Mouse (Mus musculus): Measurements from ENCODE around the gene Olfr194. TPM values are rescaled to one million over a fixed set of nuclear protein-coding genes. Genes with fewer than 3 reads are reported as not detected.
"Not testable (repeated sequence)": the region's sequence is repeated elsewhere in the genome, so short reads cannot be mapped to it uniquely, and the experiment has no call there.

Gene Olfr194
- not detected in 2 replicates for polyA plus RNA-seq (2014; fragmentation: Nextera tagmentation; extraction: Ambion mirVana)

- Histone ChIP-seq H3K9me3 (ENCODE audit: control insufficient read depth, low read length) (no peaks in the 10 kb centered on the region), H3K9ac (ENCODE audit: low read length) (no peak within 1 kb of the TSS), H3K27me3 (ENCODE audit: control insufficient read depth, insufficient read depth, low read length) (no peaks in the 10 kb centered on the region), H3K4me2 (ENCODE audit: low read depth, severe bottlenecking) (no peak within 1 kb of the TSS), H3K4me1 (ENCODE audit: control insufficient read depth, insufficient read depth, low read length) (no peaks in the 10 kb centered on the region), H3K27ac (replicated peaks; ENCODE audit: low read depth, low read length) (no peak within 1 kb of the TSS), H3K4me3 (ENCODE audit: low read depth, low read length) (no peak within 1 kb of the TSS), H3K36me3 (ENCODE audit: control insufficient read depth, insufficient read depth, low read length) (no peaks in the 10 kb centered on the region)
- ATAC-seq (ENCODE audit: insufficient number of reproducible peaks, low FRiP score, low TSS enrichment, low read depth) = no peak
- no peak for DNase-seq (ENCODE audit: low spot score)
These were observed at the start of gene Olfr194 for GRCm38 (mm10) chr16:59120969-59121368. Olfr194 (minus strand) TSS chr16:59121069.

GRCm38 (mm10) chr16:59170354-59170753, 49.5 kb upstream of the Olfr194 start, which contains the start of gene Olfr196:
Olfr196 (minus strand) TSS chr16:59170454.
- no peak within 1 kb of the TSS for H3K4me2 ChIP-seq (ENCODE audit: low read depth, severe bottlenecking)
- no peaks in the 10 kb centered on the region for H3K9me3 ChIP-seq (ENCODE audit: control insufficient read depth, low read length)
- WGBS = 78% methylated on average over 3 of the region's 3 CpGs
- no peaks in the 10 kb centered on the region for H3K36me3 ChIP-seq (ENCODE audit: control insufficient read depth, insufficient read depth, low read length)
- no peak within 1 kb of the TSS for H3K27ac ChIP-seq (replicated peaks; ENCODE audit: low read depth, low read length)
- H3K4me3 ChIP-seq (ENCODE audit: low read depth, low read length) = no peak within 1 kb of the TSS
- no peaks in the 10 kb centered on the region for H3K4me1 ChIP-seq (ENCODE audit: control insufficient read depth, insufficient read depth, low read length)
- DNase-seq (ENCODE audit: low spot score) (no peak), ATAC-seq (ENCODE audit: insufficient number of reproducible peaks, low FRiP score, low TSS enrichment, low read depth) (no peak)
- no peaks in the 10 kb centered on the region for H3K27me3 ChIP-seq (ENCODE audit: control insufficient read depth, insufficient read depth, low read length)
- H3K9ac ChIP-seq (ENCODE audit: low read length) = no peak within 1 kb of the TSS

- no peak for DNase-seq (ENCODE audit: low spot score)
- WGBS = 93% methylated on average over 2 of the region's 2 CpGs
- H3K36me3 ChIP-seq (ENCODE audit: control insufficient read depth, insufficient read depth, low read length) = no peaks in the 10 kb centered on the region
- no peak overlapping the region for H3K9ac ChIP-seq (ENCODE audit: low read length)
- no peaks in the 10 kb centered on the region for H3K4me1 ChIP-seq (ENCODE audit: control insufficient read depth, insufficient read depth, low read length)
- H3K27me3 ChIP-seq (ENCODE audit: control insufficient read depth, insufficient read depth, low read length) = no peaks in the 10 kb centered on the region
- H3K4me3 ChIP-seq (ENCODE audit: low read depth, low read length) = no peak overlapping the region
- no peaks in the 10 kb centered on the region for H3K9me3 ChIP-seq (ENCODE audit: control insufficient read depth, low read length)
- no peak for ATAC-seq (ENCODE audit: insufficient number of reproducible peaks, low FRiP score, low TSS enrichment, low read depth)
- no peak overlapping the region for H3K4me2 ChIP-seq (ENCODE audit: low read depth, severe bottlenecking)
- no peak overlapping the region for H3K27ac ChIP-seq (replicated peaks; ENCODE audit: low read depth, low read length)
These were observed 31.1 kb upstream of the Olfr194 start for GRCm38 (mm10) chr16:59151996-59152395.

- H3K36me3 ChIP-seq (ENCODE audit: control insufficient read depth, insufficient read depth, low read length) = no peaks in the 10 kb centered on the region
- H3K27me3 ChIP-seq (ENCODE audit: control insufficient read depth, insufficient read depth, low read length) = no peaks in the 10 kb centered on the region
- H3K27ac ChIP-seq (replicated peaks; ENCODE audit: low read depth, low read length) = no peak within 1 kb of the TSS
- H3K9ac ChIP-seq (ENCODE audit: low read length) = no peak within 1 kb of the TSS
- no peaks in the 10 kb centered on the region for H3K4me1 ChIP-seq (ENCODE audit: control insufficient read depth, insufficient read depth, low read length)
- 89% methylated on average over 1 of the region's 1 CpGs for WGBS
- no peak within 1 kb of the TSS for H3K4me3 ChIP-seq (ENCODE audit: low read depth, low read length)
- no peaks in the 10 kb centered on the region for H3K9me3 ChIP-seq (ENCODE audit: control insufficient read depth, low read length)
- no peak for ATAC-seq (ENCODE audit: insufficient number of reproducible peaks, low FRiP score, low TSS enrichment, low read depth)
- no peak within 1 kb of the TSS for H3K4me2 ChIP-seq (ENCODE audit: low read depth, severe bottlenecking)
- DNase-seq (ENCODE audit: low spot score) = no peak
These were observed 25.9 kb upstream of the Olfr194 start, which contains the start of gene Olfr195 for GRCm38 (mm10) chr16:59146746-59147145. Olfr195 (plus strand) TSS chr16:59147046.

GRCm38 (mm10) chr16:59141105-59141504, 20.2 kb upstream of the Olfr194 start:
- ATAC-seq (ENCODE audit: insufficient number of reproducible peaks, low FRiP score, low TSS enrichment, low read depth) (no peak), DNase-seq (ENCODE audit: low spot score) (no peak)
- no peak overlapping the region for H3K27ac ChIP-seq (replicated peaks; ENCODE audit: low read depth, low read length)
- H3K9ac ChIP-seq (ENCODE audit: low read length) = no peak overlapping the region
- H3K4me1 ChIP-seq (ENCODE audit: control insufficient read depth, insufficient read depth, low read length) = no peaks in the 10 kb centered on the region
- H3K4me3 ChIP-seq (ENCODE audit: low read depth, low read length) = no peak overlapping the region
- no peak overlapping the region for H3K4me2 ChIP-seq (ENCODE audit: low read depth, severe bottlenecking)
- H3K36me3 ChIP-seq (ENCODE audit: control insufficient read depth, insufficient read depth, low read length) = no peaks in the 10 kb centered on the region
- H3K9me3 ChIP-seq (ENCODE audit: control insufficient read depth, low read length) = no peaks in the 10 kb centered on the region
- no peaks in the 10 kb centered on the region for H3K27me3 ChIP-seq (ENCODE audit: control insufficient read depth, insufficient read depth, low read length)

GRCm38 (mm10) chr16:59130740-59131139, 9.9 kb upstream of the Olfr194 start:
- no peaks in the 10 kb centered on the region for H3K9me3 ChIP-seq (ENCODE audit: control insufficient read depth, low read length)
- H3K36me3 ChIP-seq (ENCODE audit: control insufficient read depth, insufficient read depth, low read length) = no peaks in the 10 kb centered on the region
- no peak overlapping the region for H3K27ac ChIP-seq (replicated peaks; ENCODE audit: low read depth, low read length)
- no peak overlapping the region for H3K4me3 ChIP-seq (ENCODE audit: low read depth, low read length)
- no peak overlapping the region for H3K9ac ChIP-seq (ENCODE audit: low read length)
- DNase-seq (ENCODE audit: low spot score) = no peak
- no peaks in the 10 kb centered on the region for H3K4me1 ChIP-seq (ENCODE audit: control insufficient read depth, insufficient read depth, low read length)
- H3K27me3 ChIP-seq (ENCODE audit: control insufficient read depth, insufficient read depth, low read length) = no peaks in the 10 kb centered on the region
- WGBS = 100% methylated on average over 1 of the region's 1 CpGs
- no peak for ATAC-seq (ENCODE audit: insufficient number of reproducible peaks, low FRiP score, low TSS enrichment, low read depth)
- H3K4me2 ChIP-seq (ENCODE audit: low read depth, severe bottlenecking) = no peak overlapping the region

GRCm38 (mm10) chr16:59111781-59112180, 9.1 kb downstream of the Olfr194 start, which contains the start of gene Olfr193:
Olfr193 (minus strand) TSS chr16:59111881.
- Histone ChIP-seq H3K27me3 (ENCODE audit: control insufficient read depth, insufficient read depth, low read length) (no peaks in the 10 kb centered on the region), H3K4me3 (ENCODE audit: low read depth, low read length) (no peak within 1 kb of the TSS), H3K9me3 (ENCODE audit: control insufficient read depth, low read length) (no peaks in the 10 kb centered on the region), H3K4me2 (ENCODE audit: low read depth, severe bottlenecking) (no peak within 1 kb of the TSS), H3K36me3 (ENCODE audit: control insufficient read depth, insufficient read depth, low read length) (no peaks in the 10 kb centered on the region), H3K9ac (ENCODE audit: low read length) (no peak within 1 kb of the TSS), H3K4me1 (ENCODE audit: control insufficient read depth, insufficient read depth, low read length) (no peaks in the 10 kb centered on the region), H3K27ac (replicated peaks; ENCODE audit: low read depth, low read length) (no peak within 1 kb of the TSS)
- ATAC-seq (ENCODE audit: insufficient number of reproducible peaks, low FRiP score, low TSS enrichment, low read depth) (no peak), DNase-seq (ENCODE audit: low spot score) (no peak)
- 82% methylated on average over 1 of the region's 1 CpGs for WGBS

GRCm38 (mm10) chr16:59108522-59108921, 12.3 kb downstream of the Olfr194 start:
- not testable (repeated sequence) for H3K9ac ChIP-seq (ENCODE audit: low read length); H3K4me3 ChIP-seq (ENCODE audit: low read depth, low read length); H3K4me2 ChIP-seq (ENCODE audit: low read depth, severe bottlenecking); H3K27me3 ChIP-seq (ENCODE audit: control insufficient read depth, insufficient read depth, low read length); H3K36me3 ChIP-seq (ENCODE audit: control insufficient read depth, insufficient read depth, low read length); H3K27ac ChIP-seq (replicated peaks; ENCODE audit: low read depth, low read length); H3K9me3 ChIP-seq (ENCODE audit: control insufficient read depth, low read length); ATAC-seq (ENCODE audit: insufficient number of reproducible peaks, low FRiP score, low TSS enrichment, low read depth); H3K4me1 ChIP-seq (ENCODE audit: control insufficient read depth, insufficient read depth, low read length); DNase-seq (ENCODE audit: low spot score)
- WGBS = 72% methylated on average over 5 of the region's 5 CpGs

GRCm38 (mm10) chr16:59105312-59105711, 15.6 kb downstream of the Olfr194 start:
- Histone ChIP-seq H3K36me3 (ENCODE audit: control insufficient read depth, insufficient read depth, low read length) (no peaks in the 10 kb centered on the region), H3K27me3 (ENCODE audit: control insufficient read depth, insufficient read depth, low read length) (no peaks in the 10 kb centered on the region), H3K4me1 (ENCODE audit: control insufficient read depth, insufficient read depth, low read length) (no peaks in the 10 kb centered on the region), H3K4me3 (ENCODE audit: low read depth, low read length) (no peak overlapping the region), H3K9me3 (ENCODE audit: control insufficient read depth, low read length) (no peaks in the 10 kb centered on the region), H3K9ac (ENCODE audit: low read length) (no peak overlapping the region), H3K27ac (replicated peaks; ENCODE audit: low read depth, low read length) (no peak overlapping the region), H3K4me2 (ENCODE audit: low read depth, severe bottlenecking) (no peak overlapping the region)
- DNase-seq (ENCODE audit: low spot score) (no peak), ATAC-seq (ENCODE audit: insufficient number of reproducible peaks, low FRiP score, low TSS enrichment, low read depth) (no peak)
- 78% methylated on average over 2 of the region's 2 CpGs for WGBS

Data from limb, embryonic 11.5 days (tissue).